Mouse (Mus musculus) T-helper 2 cell (primary cell): Measurements from ENCODE around the gene Nfkbiz.

Experiments used
- in situ Hi-C: fragments of 300-600 bp; cut with MboI, MseI; formaldehyde crosslinking; loops from one replicate; pipeline ENCODE4 v1.15.1; 2025; ENCODE audit warnings: high pct_unique_total_duplicates

The Nfkbiz gene

DNA sequence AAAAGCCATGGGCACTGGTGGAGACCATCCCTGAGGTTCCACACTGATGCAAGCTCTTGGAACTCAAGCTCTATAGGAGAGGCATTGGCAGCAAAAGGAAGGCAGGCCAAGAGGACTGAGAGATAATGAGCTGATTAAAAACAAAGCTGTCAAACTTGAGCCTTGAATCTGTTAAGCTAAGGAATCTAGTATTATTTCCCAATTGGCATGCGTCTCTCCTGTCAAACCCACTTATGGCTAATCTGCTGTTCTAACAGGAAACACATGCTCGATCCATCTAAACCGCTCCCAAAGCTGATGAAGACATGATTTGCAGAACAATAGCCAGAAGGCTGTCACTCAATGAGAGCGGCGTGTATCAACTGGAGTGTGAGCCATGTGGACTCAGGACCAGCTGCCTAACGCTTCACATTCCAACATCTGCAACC is 31.2 kb downstream of the Nfkbiz start:
- in situ Hi-C loops, result no loop called here

DNA sequence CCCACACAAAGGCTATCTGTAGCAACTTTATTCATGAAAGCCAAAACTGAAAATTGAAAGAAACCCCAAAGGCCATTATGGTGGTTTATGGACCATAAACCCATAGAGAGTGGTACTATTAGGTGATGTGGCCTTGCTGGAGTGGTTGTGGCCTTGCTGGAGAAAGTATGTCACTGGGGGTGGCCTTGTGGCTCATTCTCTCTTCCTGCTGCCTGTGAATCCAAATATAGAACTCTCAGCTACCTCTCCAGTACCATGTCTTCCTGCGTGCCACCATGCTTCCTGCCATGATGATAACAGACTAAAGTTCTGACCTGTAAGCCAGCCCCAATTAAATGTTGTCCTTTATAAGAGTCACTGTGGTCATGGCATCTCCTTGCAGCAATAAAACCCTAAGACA is 33.9 kb downstream of the Nfkbiz start:
- in situ Hi-C loops, result no loop called here

- in situ Hi-C loops, result no loop called here
Measured at GRCm38 (mm10) chr16:55801629-55802028, 37.1 kb downstream of the Nfkbiz start.

- in situ Hi-C loops, result no loop called here
Measured at GRCm38 (mm10) chr16:55798845-55799244, 39.9 kb downstream of the Nfkbiz start.

DNA sequence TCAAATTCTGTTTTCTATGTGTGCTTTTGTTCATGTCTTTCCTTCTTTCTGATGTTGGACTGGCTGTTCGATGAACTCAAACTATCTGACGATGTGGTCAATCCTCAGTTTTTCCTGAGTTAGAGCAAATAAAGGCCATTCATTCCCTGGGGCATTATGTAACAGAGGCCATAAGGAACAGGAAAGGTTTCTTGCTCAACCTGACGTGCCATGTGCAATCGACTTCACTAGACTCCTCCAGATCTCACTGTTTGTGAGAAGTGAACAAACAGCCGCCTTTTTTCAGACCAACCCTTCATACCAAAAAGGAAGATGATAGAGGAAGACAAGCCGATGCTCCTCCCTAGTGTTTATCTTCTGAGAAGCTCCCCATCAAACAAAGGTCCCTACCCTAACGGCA is 48.4 kb downstream of the Nfkbiz start:
- in situ Hi-C loops, result no loop called here

GRCm38 (mm10) chr16:55789291-55789690 is 49.4 kb downstream of the Nfkbiz start:
- in situ Hi-C loops, result no loop called here

DNA sequence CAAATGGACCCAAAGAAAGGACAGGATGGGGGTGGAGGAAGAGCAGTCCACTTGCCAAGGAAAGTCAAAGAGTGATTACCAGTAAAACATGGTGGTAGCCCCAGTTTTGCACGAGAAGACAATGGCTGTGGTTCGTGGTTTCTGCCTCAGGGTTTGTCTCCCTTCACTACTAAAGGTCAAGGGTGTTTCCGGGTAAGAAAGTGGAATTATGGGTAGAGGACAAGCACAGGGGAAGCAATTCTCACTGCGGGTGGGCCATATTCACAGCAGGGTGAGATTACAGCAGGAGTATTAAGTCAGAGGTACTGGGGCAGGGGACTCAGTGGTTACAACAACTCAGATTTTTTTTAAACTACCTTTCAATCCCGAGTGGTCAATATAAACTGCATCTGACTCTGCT is 50.0 kb downstream of the Nfkbiz start:
- in situ Hi-C loops, result no loop called here

GRCm38 (mm10) chr16:55787385-55788072 is 51.2 kb downstream of the Nfkbiz start:
- in situ Hi-C loops, result no loop called here

GRCm38 (mm10) chr16:55784379-55784778 is 54.3 kb downstream of the Nfkbiz start:
- in situ Hi-C loops, result no loop called here

GRCm38 (mm10) chr16:55783923-55784322 is 54.8 kb downstream of the Nfkbiz start:
- in situ Hi-C loops, result no loop called here

- in situ Hi-C loops, result no loop called here
Measured at GRCm38 (mm10) chr16:55782911-55783310, 55.8 kb downstream of the Nfkbiz start.

DNA sequence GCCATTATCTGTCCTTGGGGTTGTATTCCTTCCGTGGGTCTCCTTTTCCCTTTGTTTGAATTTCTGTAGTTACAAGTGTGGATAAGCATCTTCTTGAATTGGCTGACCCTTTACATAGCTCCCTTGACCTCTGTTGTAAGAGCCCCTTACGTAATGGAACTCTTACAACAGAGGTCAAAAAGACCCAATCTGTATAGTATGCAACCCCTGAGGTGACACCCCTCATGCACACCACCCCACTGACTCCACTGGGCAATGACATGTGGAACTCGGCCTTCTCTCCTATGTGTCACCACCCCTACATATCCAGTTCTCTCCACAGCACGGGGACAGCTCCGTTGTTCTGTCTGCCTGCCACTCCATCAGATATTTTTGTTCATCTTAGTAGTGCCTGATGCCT is 56.9 kb downstream of the Nfkbiz start:
- in situ Hi-C loops, result no loop called here

DNA sequence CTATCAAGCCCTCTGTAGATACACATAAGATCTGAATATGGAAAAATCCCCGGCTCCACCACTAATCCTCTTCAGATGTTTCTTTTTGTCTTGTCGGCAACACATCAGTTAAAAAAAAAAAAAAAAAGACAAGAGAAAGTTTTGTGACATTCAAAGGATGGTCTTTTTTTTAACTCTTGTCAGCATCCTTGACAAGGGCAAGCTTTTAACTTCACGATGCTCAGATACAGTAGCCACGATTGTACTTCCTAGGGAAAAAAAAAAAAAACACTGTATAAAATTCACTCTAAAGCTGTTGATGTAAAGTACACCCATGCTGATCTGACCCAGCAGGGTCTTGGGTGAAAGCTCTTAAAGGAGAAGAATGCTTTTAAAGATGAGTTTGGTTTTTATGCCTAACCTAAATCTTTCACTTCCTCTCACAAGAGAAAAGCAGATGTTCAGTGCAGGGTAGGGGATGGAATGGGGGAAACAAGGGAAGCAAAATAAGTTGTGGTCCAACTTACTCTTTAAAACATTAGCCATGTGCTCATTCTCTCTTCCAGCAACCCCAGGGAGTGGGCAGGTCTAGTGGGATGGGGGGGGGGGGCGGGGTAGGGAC is 57.6 kb downstream of the Nfkbiz start:
- in situ Hi-C loops, result no loop called here

DNA sequence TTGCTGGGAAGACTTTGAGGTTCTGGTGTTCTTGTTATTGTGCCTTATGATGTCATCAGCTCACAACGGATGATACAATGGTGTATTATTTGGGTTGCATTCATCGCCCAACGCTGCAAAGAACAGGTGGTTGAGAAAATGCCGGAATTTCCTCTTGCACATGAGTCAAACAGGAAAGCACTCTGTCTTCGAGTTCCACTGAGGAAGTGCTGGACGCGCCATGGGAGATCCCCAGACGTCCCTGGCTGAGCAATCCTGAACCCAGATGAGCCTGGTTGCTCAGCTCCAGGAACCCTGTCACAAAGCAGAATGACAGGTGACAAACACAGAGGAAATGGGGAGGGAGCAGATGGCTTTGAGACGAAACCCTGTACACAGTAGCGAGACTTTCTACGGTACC is 62.4 kb downstream of the Nfkbiz start:
- in situ Hi-C loops, result no loop called here

- in situ Hi-C loops, result no loop called here
Measured at GRCm38 (mm10) chr16:55770247-55770646, 68.5 kb downstream of the Nfkbiz start.
